Mouse (Mus musculus) bone marrow macrophage, adult 2 months (primary cell): Measurements from ENCODE around the gene Inca1.

ENCODE experiments used
- CTCF ChIP-seq: IDR thresholded peaks from 2 replicates; pipeline ENCODE4 v1.5.1; 2012; ENCODE audit warnings: low read depth, mild to moderate bottlenecking, low read length, moderate library complexity
- POLR2A ChIP-seq: IDR thresholded peaks from 2 replicates; pipeline ENCODE4 v1.6.1; 2012; ENCODE audit warnings: mild to moderate bottlenecking, low read depth, low read length, borderline replicate concordance

DNA sequence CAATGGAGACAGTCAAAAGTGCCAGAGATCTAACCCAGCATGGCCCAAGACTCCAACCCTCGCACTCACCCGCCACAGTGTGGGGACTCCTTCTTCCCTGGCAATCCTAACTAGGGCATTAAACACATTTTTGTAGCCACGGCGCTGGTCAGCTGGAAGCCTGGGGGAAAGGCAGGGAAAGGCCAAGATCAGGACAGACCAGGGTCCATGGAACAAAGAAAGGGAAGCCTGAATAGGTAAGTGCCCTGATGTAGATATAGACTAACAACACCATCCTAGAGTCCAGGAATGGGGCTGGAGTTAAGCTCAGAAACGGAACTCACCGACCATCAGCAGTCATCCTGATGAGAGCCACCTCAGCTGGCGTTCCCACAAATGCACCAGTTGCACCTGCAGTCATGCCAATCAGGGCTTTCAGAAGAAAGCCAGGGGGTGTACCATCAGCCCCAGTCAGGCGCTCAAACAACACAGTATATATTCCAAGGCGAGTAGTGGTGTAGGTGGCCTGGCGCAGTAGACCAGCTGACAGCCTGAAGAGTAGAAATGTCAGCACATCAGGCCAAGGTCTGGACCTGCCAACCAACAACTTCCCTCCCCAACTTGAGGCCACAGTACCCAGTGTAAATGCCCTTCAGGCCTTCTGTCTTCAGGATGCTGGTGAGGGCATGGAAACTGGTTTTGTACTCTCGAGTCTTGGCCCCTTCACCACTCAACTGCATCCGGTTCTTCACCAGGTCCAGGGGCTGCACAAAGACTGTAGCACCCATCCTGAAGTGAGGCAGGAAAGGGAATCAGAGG is 54.3 kb downstream of the Inca1 start:
- TF ChIP-seq POLR2A (no peak), CTCF (no peak)
